Mouse (Mus musculus) limb, embryonic 10.5 days (tissue): ENCODE measurements around the gene Upf1. TPM values are rescaled to one million over a fixed set of nuclear protein-coding genes. Genes with fewer than 3 reads are reported as not detected.

ENCODE experiments used
- DNase-seq: peaks from one replicate; pipeline ENCODE4 v3.0.0-alpha.2; 2017; ENCODE audit warnings: low spot score
- H3K27ac ChIP-seq: fragments of 300-500 bp; sonication (generic); 2 replicates; pipeline ENCODE4 v1.5.1; 2016; ENCODE audit warnings: mild to moderate bottlenecking
- H3K27me3 ChIP-seq: fragments of 300-500 bp; sonication (generic); 2 replicates; pipeline ENCODE4 v1.6.1; 2016; ENCODE audit warnings: low read depth, mild to moderate bottlenecking; ENCODE audit not compliant: poor library complexity, severe bottlenecking
- H3K36me3 ChIP-seq: fragments of 300-500 bp; sonication (generic); 2 replicates; pipeline ENCODE4 v1.6.1; 2016; ENCODE audit warnings: mild to moderate bottlenecking, moderate library complexity
- H3K4me1 ChIP-seq: fragments of 300-500 bp; sonication (generic); 2 replicates; pipeline ENCODE4 v1.6.1; 2016
- H3K4me3 ChIP-seq: fragments of 300-500 bp; sonication (generic); 2 replicates; pipeline ENCODE4 v1.5.1; 2016; ENCODE audit warnings: mild to moderate bottlenecking, moderate library complexity
- H3K9me3 ChIP-seq: fragments of 300-500 bp; sonication (generic); replicated peaks from 2 replicates; pipeline ENCODE4 v1.6.1; 2016; ENCODE audit warnings: mild to moderate bottlenecking
- WGBS: fragments of 180-500 bp; shearing (Covaris S2); methylation state at CpG from one replicate; pipeline ENCODE4 v1.1.7; 2016; 5-methylcytosine and 5-hydroxymethylcytosine counted together
- polyA plus RNA-seq: library from polyadenylated mRNA; unstranded; fragments of >200 nt; fragmentation: Nextera tagmentation; extraction: Ambion mirVana; gene quantifications from 2 replicates; pipeline ENCODE4 v1.2.1, GENCODE M21; 2016

Upf1 gene
- polyA plus RNA-seq, 1 experiment from 2014 or later: 25.6 TPM

DNA sequence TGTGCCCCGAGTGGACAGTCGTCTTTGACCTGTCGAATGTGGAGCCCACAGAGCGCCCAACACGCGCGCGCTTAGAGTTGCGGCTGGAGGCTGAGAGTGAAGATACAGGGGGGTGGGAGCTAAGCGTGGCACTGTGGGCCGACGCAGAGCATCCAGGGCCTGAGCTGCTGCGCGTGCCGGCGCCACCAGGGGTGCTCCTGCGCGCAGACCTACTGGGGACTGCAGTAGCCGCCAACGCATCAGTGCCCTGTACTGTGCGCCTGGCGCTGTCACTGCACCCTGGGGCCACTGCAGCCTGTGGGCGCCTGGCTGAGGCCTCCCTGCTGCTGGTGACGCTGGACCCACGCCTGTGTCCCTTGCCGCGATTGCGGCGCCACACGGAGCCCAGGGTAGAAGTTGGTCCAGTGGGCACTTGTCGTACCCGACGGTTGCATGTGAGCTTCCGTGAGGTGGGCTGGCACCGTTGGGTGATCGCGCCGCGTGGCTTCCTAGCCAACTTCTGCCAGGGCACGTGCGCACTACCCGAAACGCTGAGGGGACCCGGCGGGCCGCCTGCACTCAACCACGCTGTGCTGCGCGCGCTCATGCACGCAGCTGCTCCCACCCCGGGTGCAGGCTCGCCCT is 22.2 kb downstream of the Upf1 start:
- H3K9me3 ChIP-seq: no peaks in the 10 kb centered on the region
- H3K36me3 ChIP-seq: peaks cover 64% of the 10 kb centered on the region
- WGBS: 25% methylated on average over 53 of the region's 53 CpGs
- H3K4me1 ChIP-seq: peaks cover 42% of the 10 kb centered on the region
- H3K27me3 ChIP-seq: peaks cover 11% of the 10 kb centered on the region; the same call in 1 of the 2 replicates
- peak overlapping the region; percentile 39 for H3K4me3 ChIP-seq
- DNase-seq: no peak
- peak overlapping the region; percentile 82 for H3K27ac ChIP-seq

DNA sequence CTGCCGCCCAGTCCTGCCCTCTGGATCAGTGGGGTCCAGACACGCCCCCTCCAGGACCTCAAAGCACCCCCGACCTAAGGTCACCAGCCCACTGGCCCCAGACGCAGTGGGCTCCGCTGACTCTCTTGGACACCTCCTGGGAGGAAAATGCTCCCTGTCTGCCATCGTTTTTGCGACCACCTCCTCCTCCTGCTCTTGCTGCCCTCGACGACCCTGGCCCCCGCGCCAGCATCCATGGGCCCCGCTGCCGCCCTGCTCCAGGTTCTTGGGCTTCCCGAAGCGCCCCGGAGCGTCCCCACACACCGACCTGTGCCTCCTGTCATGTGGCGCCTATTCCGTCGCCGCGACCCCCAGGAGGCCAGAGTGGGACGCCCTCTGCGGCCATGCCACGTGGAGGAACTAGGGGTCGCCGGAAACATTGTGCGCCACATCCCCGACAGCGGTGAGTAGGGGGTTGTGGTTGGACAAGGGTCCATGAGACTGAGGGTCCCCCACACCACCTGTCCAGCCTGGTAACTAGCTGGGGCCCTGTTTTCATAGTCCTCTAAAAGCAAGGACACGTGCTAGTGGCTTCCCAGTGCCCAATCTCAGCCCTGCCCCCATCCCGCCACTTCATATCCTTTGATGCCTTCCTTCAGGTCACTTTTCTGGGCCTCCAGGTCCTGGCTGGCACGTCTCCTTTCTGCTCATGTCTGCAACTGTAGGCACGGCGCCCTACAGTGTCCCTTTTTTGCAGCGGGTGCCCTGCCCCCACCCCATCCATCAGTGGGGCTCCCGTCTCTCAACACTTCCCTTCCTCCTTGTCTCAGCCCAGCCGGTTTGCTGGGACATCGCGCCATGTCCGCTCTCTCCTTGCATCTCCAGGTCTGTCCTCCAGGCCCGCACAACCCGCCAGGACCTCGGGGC is 23.0 kb downstream of the Upf1 start:
- Histone ChIP-seq H3K27ac (peak overlapping the region; percentile 82), H3K36me3 (peaks cover 58% of the 10 kb centered on the region), H3K27me3 (peaks cover 11% of the 10 kb centered on the region; the same call in 1 of the 2 replicates), H3K9me3 (no peaks in the 10 kb centered on the region), H3K4me3 (peak overlapping the region; percentile 39), H3K4me1 (peaks cover 42% of the 10 kb centered on the region)
- DNase-seq: peak; percentile 82
- WGBS: 2% methylated on average over 45 of the region's 45 CpGs

DNA sequence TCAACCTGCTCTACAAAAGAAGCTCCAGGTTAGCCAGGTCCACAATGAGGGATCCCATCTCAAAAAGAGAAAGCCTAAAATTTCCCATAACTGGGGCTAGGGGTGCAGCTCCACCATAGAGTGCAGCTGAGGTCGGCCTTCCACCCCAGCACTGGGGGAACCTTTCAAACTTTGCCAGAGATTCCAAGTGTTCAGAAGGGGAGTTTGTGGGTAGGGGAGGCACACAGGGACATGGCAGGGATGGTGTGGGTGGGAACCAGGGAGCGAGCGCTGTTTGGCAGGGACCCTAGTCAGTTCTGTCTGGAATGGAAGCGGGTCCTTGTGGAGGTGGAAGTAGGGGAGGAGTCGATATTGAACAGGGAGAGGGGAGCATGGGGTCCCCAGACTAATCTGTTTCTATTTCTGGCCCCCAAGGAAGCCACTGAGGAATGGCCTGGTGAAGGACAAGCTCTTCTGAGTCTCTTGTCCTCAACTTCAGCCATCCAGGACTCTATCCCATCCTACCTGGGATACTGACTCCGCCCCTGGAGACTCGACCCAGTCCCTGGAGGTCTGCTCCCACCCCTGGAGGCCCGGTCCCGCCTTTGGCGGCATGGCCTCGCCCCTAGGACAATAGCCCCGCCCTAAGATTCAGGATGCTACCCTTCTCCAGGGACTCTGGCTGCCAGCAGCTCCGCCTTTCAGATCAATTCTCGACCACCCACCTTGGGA is 23.8 kb downstream of the Upf1 start, which contains the start of gene Gdf1:
Gdf1 (plus strand) TSS at position 694 of the 711 bp plus-strand sequence.
- peak; percentile 62 for DNase-seq
- Histone ChIP-seq H3K36me3 (peaks cover 54% of the 10 kb centered on the region), H3K4me1 (peaks cover 42% of the 10 kb centered on the region), H3K27me3 (peaks cover 11% of the 10 kb centered on the region; the same call in 1 of the 2 replicates), H3K9me3 (no peaks in the 10 kb centered on the region), H3K4me3 (peak within 1 kb of the TSS; percentile 39), H3K27ac (peak within 1 kb of the TSS; percentile 82)
- 20% methylated on average over 14 of the region's 14 CpGs for WGBS

DNA sequence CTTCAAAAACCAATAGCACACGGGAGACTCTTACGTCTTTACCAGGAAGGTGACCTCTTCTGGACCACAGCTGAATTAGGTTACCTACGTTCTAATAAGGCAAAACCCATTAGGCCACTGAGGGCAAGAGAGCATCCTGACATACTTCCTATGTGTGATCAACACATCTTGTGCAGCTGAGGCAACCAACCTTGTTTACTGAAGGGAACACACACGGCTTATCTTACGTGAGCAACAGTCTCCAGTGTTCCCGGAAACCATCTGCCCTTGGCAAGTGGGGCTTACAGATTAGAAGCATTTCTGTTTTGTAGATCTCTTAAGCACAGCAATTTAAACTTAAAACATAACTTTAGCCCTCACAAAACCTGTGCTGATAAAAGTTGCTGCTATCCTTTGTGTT is 25.6 kb downstream of the Upf1 start:
- peaks cover 40% of the 10 kb centered on the region for H3K36me3 ChIP-seq
- WGBS: 93% methylated on average over 6 of the region's 6 CpGs
- no peak overlapping the region for H3K27ac ChIP-seq

DNA sequence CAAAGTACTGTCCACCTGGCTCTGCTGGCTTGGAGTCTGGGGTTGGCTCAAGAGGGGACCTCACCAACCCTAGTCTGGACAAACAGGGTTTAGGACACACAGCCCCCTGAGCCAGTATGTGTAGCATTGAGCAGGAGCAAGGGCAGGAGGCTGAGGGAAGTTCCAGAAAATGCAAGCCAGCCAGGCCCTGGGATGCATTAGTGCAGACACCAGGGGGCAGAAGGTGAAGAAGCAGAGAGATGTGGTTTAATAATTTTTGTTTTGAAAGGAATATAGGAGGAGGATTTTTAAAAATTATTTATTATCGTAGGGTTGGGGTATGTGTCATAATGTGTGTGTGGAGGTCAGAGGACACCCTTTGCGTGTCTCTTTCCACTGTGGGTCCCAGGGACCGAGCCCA is 29.4 kb downstream of the Upf1 start:
- no peaks in the 10 kb centered on the region for H3K9me3 ChIP-seq
- H3K36me3 ChIP-seq: peaks cover 18% of the 10 kb centered on the region
- H3K27ac ChIP-seq: 0 out of 2 replicates have a peak overlapping the region, but pooled peaks have one; percentile 28
- WGBS: 87% methylated on average over 3 of the region's 3 CpGs
- peaks cover 7% of the 10 kb centered on the region for H3K4me1 ChIP-seq
- no peak overlapping the region for H3K4me3 ChIP-seq
- no peaks in the 10 kb centered on the region for H3K27me3 ChIP-seq
- no peak for DNase-seq

More for the DNA sequence above, 25.6 kb downstream of the Upf1 start:
- Histone ChIP-seq H3K4me3 (no peak overlapping the region), H3K9me3 (no peaks in the 10 kb centered on the region), H3K27me3 (peaks cover 11% of the 10 kb centered on the region; the same call in 1 of the 2 replicates), H3K4me1 (peaks cover 43% of the 10 kb centered on the region)
- DNase-seq: no peak

DNA sequence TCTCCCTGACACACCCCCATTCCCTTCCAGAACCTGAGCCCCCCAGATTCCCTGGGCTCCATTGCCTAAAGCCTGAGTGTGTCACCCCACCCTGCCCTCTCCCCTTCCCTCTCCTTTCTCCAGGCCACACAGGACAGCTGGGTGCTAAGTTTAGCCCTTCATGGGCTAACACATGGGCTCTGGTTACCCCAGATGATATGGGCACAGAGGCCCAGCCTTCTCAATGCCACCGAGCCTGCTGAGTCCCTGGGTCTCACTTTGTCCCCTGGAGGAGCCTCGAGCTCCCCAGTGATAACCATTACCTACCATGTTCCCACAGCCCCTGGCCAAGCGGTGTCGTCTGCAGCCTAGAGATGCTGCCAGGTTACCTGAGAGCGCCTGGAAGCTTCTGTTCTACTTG is 35.2 kb downstream of the Upf1 start:
- no peak for DNase-seq
- WGBS: 87% methylated on average over 5 of the region's 5 CpGs
- no peaks in the 10 kb centered on the region for H3K9me3 ChIP-seq
- H3K27ac ChIP-seq: peak overlapping the region; percentile 59
- H3K4me1 ChIP-seq: peaks cover 33% of the 10 kb centered on the region
- peaks cover 4% of the 10 kb centered on the region; the same call in 1 of the 2 replicates for H3K27me3 ChIP-seq
- peak overlapping the region; percentile 66; the same call in 1 of the 2 replicates for H3K4me3 ChIP-seq
- peaks cover 16% of the 10 kb centered on the region for H3K36me3 ChIP-seq

DNA sequence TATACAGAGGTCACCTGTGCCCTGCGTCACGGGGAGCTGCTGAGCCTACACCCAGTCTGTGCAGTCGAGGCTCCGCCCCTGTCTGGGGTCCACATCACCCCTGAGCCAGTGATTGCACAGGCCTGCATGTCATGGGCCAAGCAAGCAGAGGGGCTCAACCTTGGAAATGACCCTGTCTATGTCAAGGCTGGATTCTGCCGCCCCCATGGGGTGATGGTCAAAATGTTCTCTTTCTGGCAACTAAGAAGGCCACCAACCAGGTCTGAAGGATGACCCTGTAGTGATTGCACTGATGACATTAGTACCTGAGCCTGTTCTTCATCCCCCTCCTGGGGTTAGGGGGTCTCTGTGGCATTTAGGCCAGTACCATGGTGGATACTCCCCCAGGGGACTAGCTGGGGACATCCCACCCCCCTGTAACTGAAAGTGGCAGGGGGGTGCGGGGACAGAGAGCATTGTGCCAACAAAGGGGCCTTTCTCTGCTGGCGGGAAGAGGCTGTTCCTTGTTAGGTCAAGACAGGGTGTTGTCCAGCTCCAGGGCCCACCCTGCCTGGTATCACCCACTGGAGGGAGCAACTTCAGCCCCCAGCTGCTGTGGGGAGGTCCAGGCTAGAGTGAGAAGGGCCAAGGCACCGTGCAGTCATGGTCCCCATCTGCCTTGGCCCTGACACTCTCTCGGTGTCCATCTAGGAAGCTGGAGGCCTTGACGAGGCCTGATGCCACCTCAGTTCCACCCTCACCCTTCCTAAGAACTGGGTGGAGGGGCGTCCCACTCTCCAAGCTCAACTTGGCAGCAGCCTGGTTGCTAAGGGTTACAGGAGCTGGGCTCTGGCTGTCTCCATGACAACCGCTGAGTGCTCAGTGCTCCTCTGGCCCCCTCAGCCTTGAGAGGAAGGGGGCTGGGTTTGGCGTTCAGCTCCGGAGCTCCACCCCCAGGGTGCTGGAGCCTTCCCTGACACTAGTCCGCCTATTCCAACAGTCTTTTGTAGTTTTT is 36.3 kb downstream of the Upf1 start:
- 16% methylated on average over 15 of the region's 15 CpGs for WGBS
- Histone ChIP-seq H3K4me1 (peaks cover 33% of the 10 kb centered on the region), H3K27me3 (peaks cover 4% of the 10 kb centered on the region; the same call in 1 of the 2 replicates), H3K36me3 (peaks cover 26% of the 10 kb centered on the region), H3K4me3 (peak overlapping the region; percentile 66), H3K27ac (peak overlapping the region; percentile 83), H3K9me3 (no peaks in the 10 kb centered on the region)
- peak; percentile 70 for DNase-seq

DNA sequence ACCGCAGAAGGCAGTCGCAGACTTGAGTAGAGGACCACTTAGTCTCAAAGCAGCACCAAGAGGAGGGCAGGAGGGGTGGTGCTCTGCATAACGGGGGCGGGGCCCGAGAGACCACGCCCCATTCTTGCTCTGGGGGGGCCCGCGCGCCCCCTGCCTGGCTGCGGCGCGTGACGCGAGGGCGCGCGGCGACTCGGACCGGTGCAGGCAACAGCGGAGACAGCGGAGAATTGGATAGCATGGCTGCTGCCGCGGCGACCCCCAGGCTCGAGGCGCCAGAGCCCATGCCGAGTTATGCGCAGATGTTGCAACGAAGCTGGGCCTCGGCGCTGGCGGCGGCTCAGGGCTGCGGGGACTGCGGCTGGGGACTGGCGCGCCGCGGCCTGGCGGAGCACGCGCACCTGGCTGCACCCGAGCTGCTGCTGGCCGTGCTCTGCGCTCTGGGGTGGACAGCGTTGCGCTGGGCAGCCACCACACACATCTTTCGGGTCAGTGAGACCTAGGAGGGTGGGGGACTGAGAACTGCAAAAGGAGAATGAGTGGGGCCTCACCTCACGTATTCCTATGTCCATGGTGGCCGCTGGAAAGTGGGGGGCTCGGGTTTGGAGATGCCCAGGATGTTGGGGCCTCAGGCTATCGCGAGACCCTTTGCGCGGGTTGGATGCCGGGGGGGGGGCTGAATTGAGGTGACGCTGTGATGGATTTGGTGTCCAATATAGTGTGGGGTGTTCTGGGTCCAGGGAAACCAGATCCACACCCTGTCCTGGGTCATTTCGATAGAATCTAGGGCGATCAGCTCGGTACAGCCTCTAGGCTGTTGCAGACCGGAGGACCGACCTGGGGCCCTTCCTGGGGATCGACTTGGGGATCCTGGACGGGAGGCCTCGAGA is 37.2 kb downstream of the Upf1 start, which contains the start of gene Cers1:
Cers1 (plus strand) TSS at position 152 of the 887 bp plus-strand sequence.
- peak; percentile 82 for DNase-seq
- Histone ChIP-seq H3K4me1 (peaks cover 33% of the 10 kb centered on the region), H3K27ac (peak within 1 kb of the TSS; percentile 83), H3K36me3 (peaks cover 36% of the 10 kb centered on the region), H3K27me3 (peaks cover 4% of the 10 kb centered on the region; the same call in 1 of the 2 replicates), H3K9me3 (no peaks in the 10 kb centered on the region), H3K4me3 (peak within 1 kb of the TSS; percentile 66)
- WGBS: 2% methylated on average over 66 of the region's 66 CpGs

DNA sequence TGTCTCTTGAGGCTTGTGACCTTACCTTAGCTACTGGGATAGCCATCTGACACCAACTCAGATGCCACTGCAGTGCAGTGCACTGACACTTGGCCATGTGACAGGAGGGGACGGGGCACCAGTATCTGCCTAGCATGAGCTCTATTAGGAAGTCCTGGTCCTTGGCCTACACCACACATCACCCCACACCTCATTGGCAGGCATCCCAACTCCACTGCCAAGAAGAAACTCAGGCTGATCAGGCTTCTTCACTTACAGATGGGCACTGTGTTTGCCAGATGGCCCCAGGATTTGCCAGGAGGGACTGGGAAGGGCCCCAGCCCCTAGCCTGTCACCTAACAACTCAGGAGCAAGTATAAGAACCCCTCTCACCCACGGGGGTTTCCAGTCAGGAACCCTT is 39.7 kb downstream of the Upf1 start:
- DNase-seq: no peak
- H3K4me3 ChIP-seq: no peak overlapping the region
- H3K9me3 ChIP-seq: no peaks in the 10 kb centered on the region
- H3K27ac ChIP-seq: no peak overlapping the region
- WGBS: 89% methylated on average over 2 of the region's 2 CpGs
- H3K36me3 ChIP-seq: peaks cover 59% of the 10 kb centered on the region
- peaks cover 33% of the 10 kb centered on the region for H3K4me1 ChIP-seq
- H3K27me3 ChIP-seq: peaks cover 4% of the 10 kb centered on the region; the same call in 1 of the 2 replicates

DNA sequence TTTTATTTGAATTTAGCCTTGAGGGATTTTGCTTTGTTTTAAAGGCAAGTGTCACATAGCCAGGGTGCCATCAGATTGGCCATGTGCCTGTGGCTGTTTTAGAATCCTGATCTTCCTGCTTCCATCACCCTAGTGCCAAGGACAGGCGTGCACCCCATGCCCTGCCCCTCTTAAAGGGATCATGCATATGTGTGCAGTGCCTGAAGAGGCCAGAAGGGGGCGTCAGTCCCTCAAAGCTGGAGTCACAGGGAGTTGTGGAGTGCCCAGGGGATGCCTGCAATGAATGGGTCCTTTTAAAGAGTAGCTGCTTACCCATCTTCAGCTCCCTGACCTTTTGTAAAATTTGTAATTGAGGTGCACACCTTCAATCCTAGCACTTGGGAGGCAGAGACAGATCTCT is 43.8 kb downstream of the Upf1 start:
- 40% methylated on average over 2 of the region's 2 CpGs for WGBS
- H3K27me3 ChIP-seq: no peaks in the 10 kb centered on the region
- H3K9me3 ChIP-seq: no peaks in the 10 kb centered on the region
- DNase-seq: no peak
- peaks cover 95% of the 10 kb centered on the region for H3K36me3 ChIP-seq
- H3K27ac ChIP-seq: no peak overlapping the region
- 0 out of 2 replicates have a peak, but pooled peaks cover under 1% of the 10 kb centered on the region for H3K4me1 ChIP-seq
- H3K4me3 ChIP-seq: no peak overlapping the region

DNA sequence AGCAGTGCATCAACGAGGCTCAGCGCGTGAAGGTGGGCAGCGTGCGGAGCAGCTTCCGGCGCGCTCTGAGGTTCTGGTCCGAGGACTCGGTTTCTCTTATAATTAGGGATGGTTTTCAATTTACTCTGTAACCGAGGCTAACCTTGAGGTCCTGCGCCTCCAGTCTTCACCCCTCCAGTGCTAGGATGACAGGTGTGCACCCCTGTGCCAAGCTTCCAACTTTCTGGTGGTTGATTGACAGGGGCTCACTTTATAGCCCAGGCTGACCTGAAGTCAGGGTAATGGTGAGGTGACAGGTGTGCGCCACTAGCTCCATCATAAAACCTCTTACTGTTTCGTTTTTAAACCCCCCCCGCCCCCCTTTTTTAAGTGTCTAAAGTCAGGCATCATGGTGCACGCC is 50.2 kb downstream of the Upf1 start:
- Histone ChIP-seq H3K4me3 (peak overlapping the region; percentile 88), H3K27me3 (no peaks in the 10 kb centered on the region), H3K36me3 (peaks cover 69% of the 10 kb centered on the region), H3K9me3 (no peaks in the 10 kb centered on the region), H3K4me1 (peaks cover 25% of the 10 kb centered on the region), H3K27ac (peak overlapping the region; percentile 88)
- DNase-seq: no peak
- 3% methylated on average over 16 of the region's 16 CpGs for WGBS
